Mouse (Mus musculus) gonadal fat pad, adult 2 months (tissue): ENCODE data around the gene Bnip3. TPM values are rescaled to one million over a fixed set of nuclear protein-coding genes. Genes with fewer than 3 reads are reported as not detected.

Source experiments
- DNase-seq: peaks from one replicate; pipeline ENCODE4 v3.0.0-alpha.2; 2012; ENCODE audit warnings: low read depth
- polyA plus RNA-seq: library from polyadenylated mRNA; depleted of rRNA; stranded (reverse); fragments of >200 nt; gene quantifications from 2 replicates; pipeline ENCODE4 v1.2.3, GENCODE M21; 2012; rRNA removed

Bnip3 gene
- polyA plus RNA-seq, 1 experiment = 104 TPM

DNA sequence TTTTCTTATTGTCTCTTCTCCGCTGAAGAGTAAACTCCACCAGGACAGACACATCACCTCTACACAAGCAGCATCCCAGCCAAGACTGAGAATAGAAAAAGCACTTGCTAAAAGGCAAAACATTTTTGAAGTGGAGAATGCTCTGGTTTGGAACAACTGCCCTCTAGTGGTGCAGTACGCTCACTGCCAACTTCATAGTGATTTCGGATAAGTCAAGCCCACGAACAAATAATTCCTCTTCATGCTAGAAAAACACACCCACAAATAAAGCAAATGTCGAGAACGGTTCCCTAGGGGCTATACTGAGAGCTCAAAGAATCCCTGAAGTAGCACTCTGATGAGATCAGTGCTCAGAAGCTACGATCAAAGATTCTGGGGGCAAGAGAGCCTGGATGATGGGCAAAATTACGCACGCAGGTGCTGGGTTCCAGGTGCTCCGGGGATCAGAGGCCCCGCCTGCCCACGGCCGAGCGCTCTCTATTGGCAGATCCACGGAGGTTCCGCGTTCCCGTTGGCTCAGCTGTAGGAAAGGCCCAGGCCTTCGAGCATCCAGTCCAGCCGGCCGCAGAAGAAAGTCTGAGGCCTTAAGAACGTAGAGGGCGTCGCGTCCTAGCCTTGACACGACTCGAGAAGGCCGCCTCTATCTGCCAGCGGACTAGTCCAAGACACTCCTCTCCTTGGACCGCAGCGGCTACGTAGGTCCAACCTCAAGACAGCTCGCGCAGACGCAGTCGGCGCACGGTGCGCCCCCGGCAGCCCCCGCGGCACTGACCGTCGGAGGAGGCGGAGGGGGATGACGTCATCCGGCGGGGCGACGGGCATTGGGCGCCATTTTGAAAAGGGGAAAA is 63.6 kb downstream of the Bnip3 start, which contains the start of the genes Ppp2r2d and Mapk1ip1:
Ppp2r2d (plus strand) TSS at position 536 of the 848 bp plus-strand sequence.
Mapk1ip1 (minus strand) TSS at position 730 of the 848 bp plus-strand sequence.
- peak; percentile 42 for DNase-seq

DNA sequence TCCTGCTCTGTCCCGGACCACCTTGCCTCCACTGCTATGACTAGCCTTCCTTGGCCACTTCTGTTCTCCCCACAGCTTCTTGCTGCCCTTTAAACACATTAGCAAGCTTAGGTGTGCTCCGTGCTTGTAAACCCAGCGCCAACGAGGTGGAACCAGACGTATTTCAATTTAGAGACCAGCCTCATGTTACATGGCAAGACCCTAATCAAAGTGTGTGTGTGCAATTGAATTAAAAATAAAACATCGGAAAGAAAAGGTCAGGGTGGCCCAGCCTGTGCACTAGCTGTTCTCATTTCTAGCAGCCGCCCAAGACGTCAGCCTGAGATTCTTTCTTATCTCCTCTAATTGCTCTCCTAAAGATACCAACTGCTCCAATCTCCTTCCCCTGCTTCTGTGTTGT is 64.2 kb downstream of the Bnip3 start:
- no peak for DNase-seq

DNA sequence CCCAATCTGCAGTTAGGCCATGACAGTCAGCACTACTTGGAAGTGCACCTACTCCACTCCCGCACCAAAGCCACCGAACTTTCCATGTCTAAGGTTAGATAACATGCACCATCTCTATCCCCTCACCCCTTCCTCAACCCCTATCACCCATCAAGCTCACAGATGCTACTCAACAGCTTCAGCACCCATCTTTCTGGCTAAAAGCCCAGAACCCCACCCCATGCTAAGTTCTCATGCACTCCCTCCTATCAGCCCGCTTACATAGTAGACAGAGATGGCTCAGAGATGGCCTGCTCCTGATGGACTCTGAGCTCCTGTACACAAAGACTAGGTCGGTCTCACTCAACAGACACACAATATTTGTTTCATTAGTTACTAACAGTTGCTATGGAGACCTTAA is 65.9 kb downstream of the Bnip3 start:
- DNase-seq = no peak

DNA sequence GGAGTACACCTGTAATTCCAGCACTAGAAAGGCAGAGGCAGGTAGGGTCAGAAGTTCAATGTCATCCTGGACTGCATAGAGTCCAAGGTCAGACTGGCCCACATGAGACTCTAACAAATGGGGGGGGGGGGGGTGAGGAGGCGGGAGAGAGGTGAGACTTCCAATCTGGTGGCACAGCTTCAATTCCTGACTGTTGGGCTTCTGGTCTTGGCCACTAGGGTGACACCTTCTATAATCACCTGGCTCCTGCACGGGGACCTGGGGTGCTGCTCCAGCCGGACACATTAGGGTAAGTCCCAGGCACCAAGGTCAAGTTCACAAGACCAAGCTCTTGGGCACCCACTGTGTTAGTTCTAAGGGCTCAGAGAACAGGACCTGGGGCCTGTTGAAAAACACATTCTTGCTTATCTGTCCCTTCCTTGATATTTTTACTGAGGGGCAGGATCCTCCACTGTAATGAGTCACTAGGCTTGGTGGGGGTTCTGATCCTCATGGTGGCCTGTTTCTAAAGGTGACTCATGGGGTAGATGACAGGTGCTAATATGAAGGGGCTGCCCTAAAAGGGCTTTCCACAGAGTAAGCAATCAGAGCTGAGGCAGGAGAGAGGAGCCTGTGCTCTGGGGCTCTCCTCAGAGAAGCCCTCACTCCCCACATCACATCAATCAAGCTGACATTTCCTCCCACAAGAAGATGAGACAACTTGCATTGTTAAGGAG is 67.7 kb downstream of the Bnip3 start:
- DNase-seq = no peak

Other genes with a start within 250 kb of the Bnip3 start
- 26.2 and 30.1 TPM in 2 replicates for gene Ppp2r2d, start 63.4 kb downstream of the Bnip3 start, polyA plus RNA-seq
- gene Mapk1ip1, start 63.2 kb downstream of the Bnip3 start, polyA plus RNA-seq = 45.2 and 55.7 TPM in 2 replicates
- gene Jakmip3, start 31.2 kb upstream of the Bnip3 start, polyA plus RNA-seq = 0.29 and 0.53 TPM in 2 replicates
- gene Dpysl4, start 176.5 kb upstream of the Bnip3 start, polyA plus RNA-seq = 1.1 TPM in 2 replicates